Mouse (Mus musculus) mouse trophoblast stem cell (cell line): ENCODE results near the gene Ltbp2.

Source experiments
- in situ Hi-C, 2 experiments: fragments of 300-500 bp; cut with MseI, MboI; formaldehyde crosslinking; loops; 2 replicates in 1 of 2; 3 replicates in 1 of 2; pipeline ENCODE4 v1.15.1; 2025

The Ltbp2 gene

GRCm38 (mm10) chr12:84762532-84762931, 113.8 kb downstream of the Ltbp2 start:
- in situ Hi-C loops, result no loop called here

- in situ Hi-C loops, result no loop called here
These were observed 117.3 kb downstream of the Ltbp2 start for GRCm38 (mm10) chr12:84759063-84759462.

- in situ Hi-C loops, result no loop called here
These were observed 120.3 kb downstream of the Ltbp2 start for GRCm38 (mm10) chr12:84756016-84756415.

- in situ Hi-C loops, result no loop called here
These were observed 121.2 kb downstream of the Ltbp2 start for GRCm38 (mm10) chr12:84755008-84755695.

GRCm38 (mm10) chr12:84752131-84752977, 124.0 kb downstream of the Ltbp2 start:
- in situ Hi-C loops, result loop anchor here (5.0 kb wide), 2 partner anchors 80 to 90 kb away; no protein-coding TSS in a partner anchor

GRCm38 (mm10) chr12:84750661-84751060, 125.7 kb downstream of the Ltbp2 start:
- in situ Hi-C loops, result loop anchor here (5.0 kb wide), 2 partner anchors 78 to 88 kb away; no protein-coding TSS in a partner anchor

- in situ Hi-C loops, result no loop called here
These were observed 128.2 kb downstream of the Ltbp2 start for GRCm38 (mm10) chr12:84748134-84748533.

- in situ Hi-C loops, result no loop called here
These were observed 130.6 kb downstream of the Ltbp2 start for GRCm38 (mm10) chr12:84745700-84746099.

- in situ Hi-C loops, result no loop called here
These were observed 132.8 kb downstream of the Ltbp2 start for GRCm38 (mm10) chr12:84743496-84743895.

GRCm38 (mm10) chr12:84733366-84733765, 143.0 kb downstream of the Ltbp2 start:
- in situ Hi-C loops, result no loop called here
